Mouse (Mus musculus) neural tube, embryonic 12.5 days (tissue): Measurements from ENCODE around the gene Pvalb. TPM values are rescaled to one million over a fixed set of nuclear protein-coding genes. Genes with fewer than 3 reads are reported as not detected.
A peak's percentile ranks its signal among the peaks of the same experiment; 100 is the strongest.

Experiments used
- ATAC-seq: fragments of 200-750 bp; cut with Nextera tagmentation; 2 replicates; pipeline ENCODE4 v1.8.0; 2017; ENCODE audit warnings: low read depth, mild to moderate bottlenecking, moderate TSS enrichment, moderate library complexity; ENCODE audit not compliant: low FRiP score
- H3K27ac ChIP-seq: fragments of 300-500 bp; sonication (generic); 2 replicates; pipeline ENCODE4 v1.5.1; 2016
- H3K27me3 ChIP-seq: fragments of 300-500 bp; sonication (generic); replicated peaks from 2 replicates; pipeline ENCODE4 v1.6.1; 2016; ENCODE audit warnings: mild to moderate bottlenecking
- H3K36me3 ChIP-seq: fragments of 300-500 bp; sonication (generic); 2 replicates; pipeline ENCODE4 v1.6.1; 2016; ENCODE audit warnings: mild to moderate bottlenecking
- H3K4me1 ChIP-seq: fragments of 300-500 bp; sonication (generic); 2 replicates; pipeline ENCODE4 v1.6.1; 2016
- H3K4me2 ChIP-seq: fragments of 300-500 bp; sonication (generic); replicated peaks from 2 replicates; pipeline ENCODE4 v1.6.1; 2016; ENCODE audit warnings: mild to moderate bottlenecking
- H3K4me3 ChIP-seq: fragments of 300-500 bp; sonication (generic); 2 replicates; pipeline ENCODE4 v1.5.1; 2016
- H3K9ac ChIP-seq: fragments of 300-500 bp; sonication (generic); 2 replicates; pipeline ENCODE4 v1.6.1; 2016; ENCODE audit warnings: mild to moderate bottlenecking
- H3K9me3 ChIP-seq: fragments of 300-500 bp; sonication (generic); 2 replicates; pipeline ENCODE4 v1.6.1; 2016; ENCODE audit warnings: mild to moderate bottlenecking
- WGBS: fragments of 180-500 bp; shearing (Covaris S2); methylation state at CpG from one replicate; pipeline ENCODE4 v1.1.7; 2016; 5-methylcytosine and 5-hydroxymethylcytosine counted together
- polyA plus RNA-seq: library from polyadenylated mRNA; unstranded; fragments of >200 nt; fragmentation: Nextera tagmentation; extraction: Ambion mirVana; gene quantifications from 2 replicates; pipeline ENCODE4 v1.2.1, GENCODE M21; 2016

Gene Pvalb
- polyA plus RNA-seq, 1 experiment from 2014 or later: 1.1 TPM

GRCm38 (mm10) chr15:78188546-78188945 lies 17.7 kb downstream of the Pvalb start:
- no peaks in the 10 kb centered on the region for H3K9me3 ChIP-seq
- H3K27ac ChIP-seq: no peak overlapping the region
- no peaks in the 10 kb centered on the region for H3K36me3 ChIP-seq
- peaks cover 7% of the 10 kb centered on the region; the same call in 1 of the 2 replicates for H3K4me1 ChIP-seq
- WGBS: 93% methylated on average over 3 of the region's 3 CpGs
- no peak overlapping the region for H3K9ac ChIP-seq
- no peak overlapping the region for H3K4me2 ChIP-seq
- ATAC-seq: no peak
- no peaks in the 10 kb centered on the region for H3K27me3 ChIP-seq
- no peak overlapping the region for H3K4me3 ChIP-seq

DNA sequence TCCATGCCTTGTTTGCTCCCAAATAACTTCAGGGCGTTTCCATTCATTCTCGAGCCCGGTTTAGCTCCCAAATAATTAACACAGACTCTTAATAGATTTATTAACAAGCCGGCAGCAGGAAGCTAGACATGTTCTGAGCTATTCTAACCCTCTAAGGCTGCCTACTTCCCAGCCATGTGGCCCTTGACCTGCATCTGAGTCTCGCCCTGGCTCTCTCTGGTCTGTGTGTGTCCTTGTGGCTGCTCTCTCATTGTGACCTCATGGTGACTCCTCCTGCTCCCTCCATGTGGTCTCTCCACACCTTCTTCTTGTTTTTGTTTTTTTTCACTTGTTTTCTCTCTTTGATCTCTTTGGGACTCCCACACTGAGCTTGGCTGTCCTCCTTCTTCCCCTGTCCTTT lies 19.3 kb downstream of the Pvalb start:
- H3K4me2 ChIP-seq: no peak overlapping the region
- H3K9me3 ChIP-seq: no peaks in the 10 kb centered on the region
- 70% methylated on average over 5 of the region's 5 CpGs for WGBS
- H3K27me3 ChIP-seq: no peaks in the 10 kb centered on the region
- no peak overlapping the region for H3K4me3 ChIP-seq
- no peaks in the 10 kb centered on the region for H3K36me3 ChIP-seq
- no peak overlapping the region for H3K27ac ChIP-seq
- no peak for ATAC-seq
- no peak overlapping the region for H3K9ac ChIP-seq
- peaks cover 12% of the 10 kb centered on the region for H3K4me1 ChIP-seq

DNA sequence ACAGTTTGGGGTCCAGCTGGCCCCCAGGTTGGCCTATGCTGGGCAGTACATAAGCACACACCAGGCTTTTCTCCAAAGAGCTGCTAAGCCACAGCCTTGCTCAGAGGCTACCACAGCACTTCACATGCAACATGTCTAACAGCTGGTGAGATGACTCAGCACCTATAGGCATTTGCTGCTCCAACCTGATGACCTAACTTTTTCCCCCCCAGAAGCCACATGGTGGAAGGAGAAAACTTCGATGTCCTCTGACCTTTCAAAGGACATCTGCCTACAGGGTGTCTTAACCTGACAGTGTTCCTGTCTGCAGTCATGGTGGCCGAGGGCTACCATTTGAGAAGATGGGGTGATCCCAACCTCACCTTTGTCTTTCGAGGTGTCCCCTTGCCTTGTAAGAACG lies 20.6 kb downstream of the Pvalb start:
- no peaks in the 10 kb centered on the region for H3K36me3 ChIP-seq
- no peaks in the 10 kb centered on the region for H3K27me3 ChIP-seq
- WGBS: 88% methylated on average over 4 of the region's 4 CpGs
- no peak overlapping the region for H3K4me3 ChIP-seq
- H3K4me1 ChIP-seq: peaks cover 23% of the 10 kb centered on the region
- no peak overlapping the region for H3K9ac ChIP-seq
- H3K4me2 ChIP-seq: no peak overlapping the region
- ATAC-seq: no peak
- no peak overlapping the region for H3K27ac ChIP-seq
- H3K9me3 ChIP-seq: no peaks in the 10 kb centered on the region

DNA sequence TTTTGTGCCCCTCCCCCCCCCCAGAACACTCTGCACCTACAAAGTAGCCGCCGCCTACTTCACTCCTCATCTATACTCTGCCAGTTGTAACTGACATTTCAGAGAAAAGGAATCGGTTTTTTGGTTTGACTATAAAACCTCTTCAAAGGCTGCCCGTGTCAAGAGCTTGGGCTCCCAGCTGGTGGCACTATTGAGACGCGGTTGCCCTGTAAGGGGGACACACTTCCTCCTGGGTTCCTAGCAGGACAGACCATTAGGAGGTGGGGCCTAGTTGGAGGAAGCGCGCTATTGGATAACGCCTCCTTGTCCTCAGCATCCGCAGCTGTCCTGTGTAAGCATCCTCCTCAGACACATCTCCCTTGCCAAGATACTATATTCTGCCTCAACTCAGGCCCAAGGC lies 21.3 kb downstream of the Pvalb start:
- 3% methylated on average over 10 of the region's 10 CpGs for WGBS
- Histone ChIP-seq H3K9me3 (no peaks in the 10 kb centered on the region), H3K4me2 (peak overlapping the region; percentile 14; the same call in 1 of the 2 replicates), H3K4me1 (peaks cover 23% of the 10 kb centered on the region), H3K4me3 (no peak overlapping the region), H3K36me3 (no peaks in the 10 kb centered on the region), H3K27me3 (no peaks in the 10 kb centered on the region), H3K9ac (no peak overlapping the region), H3K27ac (no peak overlapping the region)
- peak; percentile 64; the same call in 1 of the 2 replicates for ATAC-seq

GRCm38 (mm10) chr15:78181701-78182405 lies 24.3 kb downstream of the Pvalb start:
- Histone ChIP-seq H3K27ac (peak overlapping the region; percentile 77), H3K4me3 (no peak overlapping the region), H3K36me3 (no peaks in the 10 kb centered on the region), H3K9me3 (no peaks in the 10 kb centered on the region), H3K4me2 (peak overlapping the region; percentile 30; the same call in 1 of the 2 replicates), H3K9ac (0 out of 2 replicates have a peak overlapping the region, but pooled peaks have one; percentile 6), H3K4me1 (peaks cover 42% of the 10 kb centered on the region), H3K27me3 (no peaks in the 10 kb centered on the region)
- ATAC-seq: peak; percentile 42
- 26% methylated on average over 8 of the region's 8 CpGs for WGBS

- Histone ChIP-seq H3K36me3 (no peaks in the 10 kb centered on the region), H3K27me3 (no peaks in the 10 kb centered on the region), H3K27ac (no peak overlapping the region), H3K4me1 (peaks cover 43% of the 10 kb centered on the region), H3K4me2 (no peak overlapping the region), H3K4me3 (no peak overlapping the region), H3K9ac (no peak overlapping the region), H3K9me3 (no peaks in the 10 kb centered on the region)
- 72% methylated on average over 3 of the region's 3 CpGs for WGBS
- no peak for ATAC-seq
These were observed 26.4 kb downstream of the Pvalb start for GRCm38 (mm10) chr15:78179775-78180174.

DNA sequence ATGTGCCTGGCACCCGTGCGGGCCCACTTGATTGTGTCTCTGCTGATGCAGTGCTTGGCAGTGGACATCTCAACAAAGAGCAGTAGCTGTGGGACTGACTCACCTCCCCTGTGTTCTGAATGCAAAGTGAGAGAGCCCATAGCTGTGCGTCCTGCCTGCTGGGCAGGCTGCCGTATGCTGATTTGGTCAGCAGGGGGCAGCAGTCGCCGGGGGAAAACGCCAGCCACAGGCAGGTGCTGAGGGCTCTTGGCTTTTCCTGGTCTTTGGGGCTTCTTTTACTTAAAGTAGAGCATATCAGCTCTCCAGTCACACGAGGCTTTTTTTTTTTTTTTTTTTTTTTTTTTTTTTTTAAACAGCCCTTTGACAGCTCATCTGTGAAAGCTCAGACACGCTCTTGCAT lies 27.8 kb downstream of the Pvalb start:
- H3K27me3 ChIP-seq: no peaks in the 10 kb centered on the region
- ATAC-seq: 0 out of 2 replicates have a peak, but pooled peaks have one; percentile 7
- H3K36me3 ChIP-seq: no peaks in the 10 kb centered on the region
- H3K4me3 ChIP-seq: no peak overlapping the region
- H3K9ac ChIP-seq: no peak overlapping the region
- peaks cover 42% of the 10 kb centered on the region for H3K4me1 ChIP-seq
- H3K9me3 ChIP-seq: no peaks in the 10 kb centered on the region
- peak overlapping the region; percentile 32; the same call in 1 of the 2 replicates for H3K27ac ChIP-seq
- peak overlapping the region; percentile 46 for H3K4me2 ChIP-seq
- WGBS: 7% methylated on average over 9 of the region's 9 CpGs

- Histone ChIP-seq H3K27ac (no peak overlapping the region), H3K9ac (no peak overlapping the region)
- ATAC-seq: no peak
These were observed 28.9 kb downstream of the Pvalb start for GRCm38 (mm10) chr15:78177257-78177656.

DNA sequence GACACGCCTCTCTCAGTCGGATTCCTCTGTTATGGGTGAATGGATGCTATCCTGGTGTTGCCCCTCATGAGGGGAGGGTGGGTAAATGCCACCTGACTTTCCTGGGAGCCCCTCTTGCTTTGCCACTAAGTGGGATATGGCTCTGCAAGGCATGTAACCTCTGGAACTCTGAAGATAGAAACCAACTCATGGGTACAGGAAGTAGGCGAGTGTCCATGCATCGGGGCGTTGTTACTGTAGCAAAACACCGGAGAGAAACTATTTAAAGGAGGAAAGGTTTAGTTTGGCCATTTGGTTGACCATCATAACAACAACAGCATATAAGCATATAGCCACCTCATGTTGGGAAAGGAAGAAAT lies 31.3 kb downstream of the Pvalb start:
- peak overlapping the region; percentile 36 for H3K4me3 ChIP-seq
- WGBS: 81% methylated on average over 6 of the region's 6 CpGs
- peak overlapping the region; percentile 86 for H3K4me2 ChIP-seq
- ATAC-seq: no peak
- no peaks in the 10 kb centered on the region for H3K9me3 ChIP-seq
- no peaks in the 10 kb centered on the region for H3K27me3 ChIP-seq
- H3K4me1 ChIP-seq: peaks cover 35% of the 10 kb centered on the region
- H3K27ac ChIP-seq: 0 out of 2 replicates have a peak overlapping the region, but pooled peaks have one; percentile 32
- no peaks in the 10 kb centered on the region for H3K36me3 ChIP-seq
- peak overlapping the region; percentile 54; the same call in 1 of the 2 replicates for H3K9ac ChIP-seq

More at GRCm38 (mm10) chr15:78177257-78177656, 28.9 kb downstream of the Pvalb start:
- no peaks in the 10 kb centered on the region for H3K27me3 ChIP-seq
- H3K36me3 ChIP-seq: no peaks in the 10 kb centered on the region
- no peaks in the 10 kb centered on the region for H3K9me3 ChIP-seq
- no peak overlapping the region for H3K4me3 ChIP-seq
- WGBS: 60% methylated on average over 10 of the region's 10 CpGs
- H3K4me2 ChIP-seq: no peak overlapping the region
- H3K4me1 ChIP-seq: peaks cover 49% of the 10 kb centered on the region

GRCm38 (mm10) chr15:78173972-78174886 lies 32.0 kb downstream of the Pvalb start, which contains the start of gene Ift27:
TSS of gene Ift27 (minus strand) at chr15:78174107.
- Histone ChIP-seq H3K27ac (0 out of 2 replicates have a peak within 1 kb of the TSS, but pooled peaks have one; percentile 32), H3K4me1 (peaks cover 32% of the 10 kb centered on the region), H3K4me3 (peak within 1 kb of the TSS; percentile 63), H3K27me3 (no peaks in the 10 kb centered on the region), H3K36me3 (no peaks in the 10 kb centered on the region), H3K4me2 (peak within 1 kb of the TSS; percentile 86), H3K9ac (peak within 1 kb of the TSS; percentile 66), H3K9me3 (no peaks in the 10 kb centered on the region)
- WGBS: 1% methylated on average over 40 of the region's 40 CpGs
- ATAC-seq: peak; percentile 94

DNA sequence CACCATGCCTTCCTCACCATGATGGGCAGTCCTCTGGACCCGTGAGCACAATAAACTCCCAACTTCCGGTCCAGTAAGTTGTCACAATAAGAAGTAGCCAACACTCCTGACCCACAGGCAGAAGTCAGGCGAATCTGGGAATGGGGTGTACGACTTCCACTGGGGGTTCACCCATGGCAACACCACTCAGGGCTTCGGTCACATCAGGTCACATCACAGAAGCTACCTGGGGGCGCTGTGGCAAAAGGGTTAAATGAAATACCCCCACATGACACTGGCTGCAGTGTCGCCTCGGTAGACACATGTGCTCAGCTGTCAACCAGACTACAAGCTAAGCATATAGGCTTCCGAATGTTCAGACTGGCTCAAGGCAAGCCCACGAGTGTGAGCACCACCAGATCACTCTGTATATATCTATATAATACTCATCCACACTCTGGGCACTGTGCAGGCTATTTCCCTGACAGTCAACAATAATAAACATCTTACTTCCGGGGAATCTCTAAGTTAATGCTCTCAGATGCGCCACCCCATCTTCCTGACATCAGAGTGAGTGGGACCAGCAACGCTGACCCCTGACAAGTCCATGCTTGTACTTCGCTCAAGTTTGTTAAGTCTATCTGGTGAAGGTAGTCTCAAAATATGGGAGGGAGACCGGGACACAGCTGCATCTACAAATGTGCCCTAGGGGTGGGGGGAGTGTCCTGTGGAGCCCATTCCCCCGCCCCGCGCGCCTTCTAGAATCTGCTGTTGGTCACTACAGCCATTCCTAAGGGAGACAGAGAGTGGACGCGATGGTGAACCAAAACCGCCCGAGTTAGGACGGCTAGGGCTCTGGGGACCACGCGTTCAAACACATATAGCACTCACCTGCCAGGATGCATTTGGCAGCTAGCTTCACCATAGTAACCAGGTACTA lies 33.0 kb downstream of the Pvalb start:
- peak overlapping the region; percentile 86 for H3K4me2 ChIP-seq
- ATAC-seq: no peak
- WGBS: 25% methylated on average over 26 of the region's 26 CpGs
- peaks cover 27% of the 10 kb centered on the region for H3K4me1 ChIP-seq
- 0 out of 2 replicates have a peak, but pooled peaks cover 2% of the 10 kb centered on the region for H3K36me3 ChIP-seq
- H3K27ac ChIP-seq: no peak overlapping the region
- peak overlapping the region; percentile 66 for H3K9ac ChIP-seq
- H3K4me3 ChIP-seq: peak overlapping the region; percentile 63
- H3K27me3 ChIP-seq: no peaks in the 10 kb centered on the region
- H3K9me3 ChIP-seq: no peaks in the 10 kb centered on the region
